Mouse (Mus musculus) intestine, embryonic 15.5 days (tissue): ENCODE measurements around the gene Kat6b. TPM values are rescaled to one million over a fixed set of nuclear protein-coding genes. Genes with fewer than 3 reads are reported as not detected.

Experiments used
- ATAC-seq: fragments of 200-750 bp; cut with Nextera tagmentation; 2 replicates; pipeline ENCODE4 v1.8.0; 2017; ENCODE audit warnings: moderate TSS enrichment, moderate library complexity
- H3K27ac ChIP-seq: fragments of 300-500 bp; sonication (generic); 2 replicates; pipeline ENCODE4 v1.5.1; 2015; ENCODE audit warnings: mild to moderate bottlenecking, inconsistent platforms
- H3K27me3 ChIP-seq: fragments of 300-500 bp; sonication (generic); replicated peaks from 2 replicates; pipeline ENCODE4 v1.6.1; 2015; ENCODE audit warnings: inconsistent platforms
- H3K36me3 ChIP-seq: fragments of 300-500 bp; sonication (generic); 2 replicates; pipeline ENCODE4 v1.6.1; 2015; ENCODE audit warnings: inconsistent platforms
- H3K4me1 ChIP-seq: fragments of 300-500 bp; sonication (generic); replicated peaks from 2 replicates; pipeline ENCODE4 v1.6.1; 2015; ENCODE audit warnings: inconsistent platforms
- H3K4me2 ChIP-seq: fragments of 300-500 bp; sonication (generic); replicated peaks from 2 replicates; pipeline ENCODE4 v1.6.1; 2015; ENCODE audit warnings: mild to moderate bottlenecking, inconsistent platforms
- H3K4me3 ChIP-seq: fragments of 300-500 bp; sonication (generic); replicated peaks from 2 replicates; pipeline ENCODE4 v1.5.1; 2015; ENCODE audit warnings: inconsistent platforms
- H3K9ac ChIP-seq: fragments of 300-500 bp; sonication (generic); 2 replicates; pipeline ENCODE4 v1.6.1; 2015; ENCODE audit warnings: inconsistent platforms
- H3K9me3 ChIP-seq: fragments of 300-500 bp; sonication (generic); 2 replicates; pipeline ENCODE4 v1.6.1; 2016; ENCODE audit warnings: inconsistent platforms
- WGBS: fragments of 180-500 bp; shearing (Covaris S2); methylation state at CpG from one replicate; pipeline ENCODE4 v1.1.7; 2015; 5-methylcytosine and 5-hydroxymethylcytosine counted together
- polyA plus RNA-seq: library from polyadenylated mRNA; unstranded; fragments of >200 nt; fragmentation: Nextera tagmentation; extraction: Ambion mirVana; gene quantifications from 2 replicates; pipeline ENCODE4 v1.2.1, GENCODE M21; 2015

Gene Kat6b
- polyA plus RNA-seq, 1 experiment from 2014 or later = 10.6 TPM

- Histone ChIP-seq H3K36me3 (0 out of 2 replicates have a peak, but pooled peaks cover 2% of the 10 kb centered on the region), H3K4me3 (no peak overlapping the region), H3K4me2 (no peak overlapping the region), H3K9me3 (no peaks in the 10 kb centered on the region), H3K27me3 (0 out of 2 replicates have a peak, but pooled peaks cover 6% of the 10 kb centered on the region), H3K4me1 (peaks cover 11% of the 10 kb centered on the region), H3K9ac (no peak overlapping the region), H3K27ac (no peak overlapping the region)
- WGBS = 82% methylated on average over 3 of the region's 3 CpGs
- ATAC-seq = no peak
Observed at GRCm38 (mm10) chr14:21691070-21691469, 209.8 kb downstream of the Kat6b start.

DNA sequence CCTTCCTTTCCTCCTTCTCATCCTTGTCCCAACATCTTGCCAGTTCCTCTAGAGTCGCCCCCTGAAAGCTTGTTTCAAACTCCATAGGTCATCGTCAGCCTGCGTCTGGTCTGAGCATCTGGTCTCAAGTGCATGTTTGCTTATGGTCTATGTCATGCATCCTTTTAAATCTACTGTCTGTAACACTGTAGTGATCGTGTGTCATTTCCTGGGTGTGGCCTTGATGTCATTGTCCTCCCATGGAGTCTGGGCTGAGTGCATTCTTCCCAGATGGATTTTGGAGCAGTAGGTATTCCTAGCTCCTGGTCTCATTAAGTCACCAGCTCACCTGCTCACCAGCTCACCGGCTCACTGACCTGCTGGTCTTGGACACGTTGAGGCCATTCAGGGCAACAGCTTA, 213.8 kb downstream of the Kat6b start:
- 44% methylated on average over 6 of the region's 6 CpGs for WGBS
- Histone ChIP-seq H3K27ac (no peak overlapping the region), H3K4me3 (no peak overlapping the region), H3K9me3 (no peaks in the 10 kb centered on the region), H3K4me1 (0 out of 2 replicates have a peak, but pooled peaks cover 2% of the 10 kb centered on the region), H3K9ac (no peak overlapping the region), H3K4me2 (no peak overlapping the region), H3K36me3 (0 out of 2 replicates have a peak, but pooled peaks cover 2% of the 10 kb centered on the region), H3K27me3 (no peaks in the 10 kb centered on the region)
- no peak for ATAC-seq

- no peak for ATAC-seq
Observed at GRCm38 (mm10) chr14:21696186-21696830, 215.1 kb downstream of the Kat6b start.

GRCm38 (mm10) chr14:21702691-21703090, 221.5 kb downstream of the Kat6b start:
- H3K27me3 ChIP-seq = no peaks in the 10 kb centered on the region
- no peaks in the 10 kb centered on the region for H3K36me3 ChIP-seq
- no peak overlapping the region for H3K27ac ChIP-seq
- no peak overlapping the region for H3K4me3 ChIP-seq
- WGBS = 88% methylated on average over 8 of the region's 8 CpGs
- no peaks in the 10 kb centered on the region for H3K9me3 ChIP-seq
- ATAC-seq = no peak
- H3K4me2 ChIP-seq = no peak overlapping the region
- no peak overlapping the region for H3K9ac ChIP-seq
- no peaks in the 10 kb centered on the region; the same call in 1 of the 2 replicates for H3K4me1 ChIP-seq

More at GRCm38 (mm10) chr14:21696186-21696830, 215.1 kb downstream of the Kat6b start:
- 83% methylated on average over 7 of the region's 7 CpGs for WGBS
- Histone ChIP-seq H3K4me2 (no peak overlapping the region), H3K9ac (no peak overlapping the region), H3K9me3 (no peaks in the 10 kb centered on the region), H3K27ac (no peak overlapping the region), H3K4me1 (0 out of 2 replicates have a peak, but pooled peaks cover 2% of the 10 kb centered on the region), H3K27me3 (no peaks in the 10 kb centered on the region), H3K36me3 (0 out of 2 replicates have a peak, but pooled peaks cover 2% of the 10 kb centered on the region), H3K4me3 (no peak overlapping the region)

- Histone ChIP-seq H3K4me1 (no peaks in the 10 kb centered on the region; the same call in 1 of the 2 replicates), H3K27ac (no peak overlapping the region), H3K4me3 (no peak overlapping the region), H3K4me2 (no peak overlapping the region), H3K9me3 (no peaks in the 10 kb centered on the region), H3K27me3 (no peaks in the 10 kb centered on the region), H3K9ac (no peak overlapping the region), H3K36me3 (no peaks in the 10 kb centered on the region)
- ATAC-seq = no peak
- 58% methylated on average over 5 of the region's 5 CpGs for WGBS
Observed at GRCm38 (mm10) chr14:21703255-21703654, 222.0 kb downstream of the Kat6b start.

DNA sequence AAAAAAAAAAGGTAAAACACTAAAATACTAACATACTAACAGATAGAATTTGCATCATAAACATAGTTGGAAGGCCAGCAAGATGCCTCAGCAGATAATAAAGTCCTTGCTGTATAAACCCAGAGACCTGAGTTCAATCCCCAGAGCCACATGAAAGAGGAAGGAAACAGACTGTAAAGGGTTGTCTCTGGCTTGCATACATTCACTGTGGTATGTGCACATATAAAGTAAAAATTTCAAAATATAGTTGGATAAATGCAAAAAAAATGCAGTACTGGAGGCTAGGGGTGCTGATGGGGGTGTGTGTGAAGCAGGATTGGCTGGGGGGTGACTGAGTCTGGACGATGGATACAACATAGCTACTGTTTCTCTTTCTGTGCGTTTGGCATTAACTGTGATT, 224.2 kb downstream of the Kat6b start:
- Histone ChIP-seq H3K9me3 (no peaks in the 10 kb centered on the region), H3K27ac (no peak overlapping the region), H3K4me2 (no peak overlapping the region), H3K9ac (no peak overlapping the region), H3K4me1 (no peaks in the 10 kb centered on the region; the same call in 1 of the 2 replicates), H3K4me3 (no peak overlapping the region), H3K36me3 (no peaks in the 10 kb centered on the region), H3K27me3 (no peaks in the 10 kb centered on the region)
- ATAC-seq = no peak
- 82% methylated on average over 2 of the region's 2 CpGs for WGBS

GRCm38 (mm10) chr14:21706759-21707571, 225.7 kb downstream of the Kat6b start:
- 51% methylated on average over 12 of the region's 12 CpGs for WGBS
- no peaks in the 10 kb centered on the region for H3K36me3 ChIP-seq
- H3K27ac ChIP-seq = peak overlapping the region; percentile 40; the same call in 1 of the 2 replicates
- H3K9ac ChIP-seq = no peak overlapping the region
- no peaks in the 10 kb centered on the region for H3K9me3 ChIP-seq
- peak; percentile 41; the same call in 1 of the 2 replicates for ATAC-seq
- no peak overlapping the region for H3K4me3 ChIP-seq
- no peaks in the 10 kb centered on the region; the same call in 1 of the 2 replicates for H3K4me1 ChIP-seq
- H3K27me3 ChIP-seq = no peaks in the 10 kb centered on the region
- H3K4me2 ChIP-seq = no peak overlapping the region

DNA sequence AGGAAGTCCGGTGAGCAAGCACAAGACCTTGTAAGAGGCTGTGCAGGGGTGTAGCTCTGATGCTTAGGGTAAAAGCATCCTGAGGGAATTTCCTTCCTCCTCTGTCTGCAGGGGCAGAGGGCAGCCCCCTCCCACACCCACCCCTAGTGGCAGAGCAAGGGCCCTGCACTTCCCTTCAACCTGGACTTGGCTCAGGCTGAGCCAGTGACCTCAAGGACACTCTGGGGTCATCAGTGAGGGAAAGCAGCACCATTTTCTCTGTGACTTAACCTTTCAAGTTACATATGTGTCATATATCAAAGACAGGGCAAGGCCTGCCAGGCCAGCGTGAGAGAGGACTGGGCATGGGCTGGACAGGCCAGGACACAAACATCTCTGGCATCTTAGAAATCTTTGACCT, 228.3 kb downstream of the Kat6b start:
- Histone ChIP-seq H3K4me2 (no peak overlapping the region), H3K36me3 (no peaks in the 10 kb centered on the region), H3K9me3 (no peaks in the 10 kb centered on the region), H3K27me3 (no peaks in the 10 kb centered on the region), H3K9ac (no peak overlapping the region), H3K4me3 (no peak overlapping the region), H3K27ac (no peak overlapping the region), H3K4me1 (no peaks in the 10 kb centered on the region; the same call in 1 of the 2 replicates)
- WGBS = 64% methylated on average over 2 of the region's 2 CpGs
- ATAC-seq = no peak

GRCm38 (mm10) chr14:21711231-21711630, 230.0 kb downstream of the Kat6b start:
- Histone ChIP-seq H3K27me3 (no peaks in the 10 kb centered on the region), H3K4me1 (no peaks in the 10 kb centered on the region; the same call in 1 of the 2 replicates), H3K9ac (no peak overlapping the region), H3K9me3 (no peaks in the 10 kb centered on the region), H3K4me2 (no peak overlapping the region), H3K36me3 (no peaks in the 10 kb centered on the region), H3K27ac (no peak overlapping the region), H3K4me3 (no peak overlapping the region)
- WGBS = 60% methylated on average over 2 of the region's 2 CpGs
- ATAC-seq = no peak

- Histone ChIP-seq H3K4me1 (no peaks in the 10 kb centered on the region; the same call in 1 of the 2 replicates), H3K4me3 (no peak within 1 kb of the TSS), H3K36me3 (no peaks in the 10 kb centered on the region), H3K9me3 (no peaks in the 10 kb centered on the region), H3K27ac (no peak within 1 kb of the TSS), H3K9ac (no peak within 1 kb of the TSS), H3K4me2 (no peak within 1 kb of the TSS), H3K27me3 (no peaks in the 10 kb centered on the region)
- WGBS = 69% methylated on average over 5 of the region's 5 CpGs
- no peak for ATAC-seq
Observed at GRCm38 (mm10) chr14:21714486-21714885, 233.3 kb downstream of the Kat6b start, which contains the start of gene Dupd1. TSS of gene Dupd1 (minus strand) at chr14:21714576.

- Histone ChIP-seq H3K4me2 (no peak overlapping the region), H3K4me3 (no peak overlapping the region), H3K9ac (no peak overlapping the region), H3K36me3 (no peaks in the 10 kb centered on the region), H3K27ac (no peak overlapping the region), H3K4me1 (no peaks in the 10 kb centered on the region; the same call in 1 of the 2 replicates), H3K9me3 (no peaks in the 10 kb centered on the region), H3K27me3 (no peaks in the 10 kb centered on the region)
- WGBS = 36% methylated on average over 17 of the region's 17 CpGs
- ATAC-seq = no peak
Observed at GRCm38 (mm10) chr14:21719646-21720383, 238.6 kb downstream of the Kat6b start.
